Mouse (Mus musculus) layer of hippocampus, postnatal 36 days (tissue): Measurements from ENCODE around the gene Zfp433. TPM values are rescaled to one million over a fixed set of nuclear protein-coding genes. Genes with fewer than 3 reads are reported as not detected.
"Not testable (repeated sequence)": the region's sequence is repeated elsewhere in the genome, so short reads cannot be mapped to it uniquely, and the experiment has no call there.

Source experiments
- DNase-seq, 2 experiments: peaks; one replicate each; pipeline ENCODE4 v3.0.0; 2022
- total RNA-seq, 2 experiments: library from RNA; stranded (reverse); gene quantifications; 2 replicates each; pipeline ENCODE4 v1.2.3; 2021

The Zfp433 gene
- total RNA-seq: 1 to 10 TPM; 7.8 to 9.1 TPM

DNA sequence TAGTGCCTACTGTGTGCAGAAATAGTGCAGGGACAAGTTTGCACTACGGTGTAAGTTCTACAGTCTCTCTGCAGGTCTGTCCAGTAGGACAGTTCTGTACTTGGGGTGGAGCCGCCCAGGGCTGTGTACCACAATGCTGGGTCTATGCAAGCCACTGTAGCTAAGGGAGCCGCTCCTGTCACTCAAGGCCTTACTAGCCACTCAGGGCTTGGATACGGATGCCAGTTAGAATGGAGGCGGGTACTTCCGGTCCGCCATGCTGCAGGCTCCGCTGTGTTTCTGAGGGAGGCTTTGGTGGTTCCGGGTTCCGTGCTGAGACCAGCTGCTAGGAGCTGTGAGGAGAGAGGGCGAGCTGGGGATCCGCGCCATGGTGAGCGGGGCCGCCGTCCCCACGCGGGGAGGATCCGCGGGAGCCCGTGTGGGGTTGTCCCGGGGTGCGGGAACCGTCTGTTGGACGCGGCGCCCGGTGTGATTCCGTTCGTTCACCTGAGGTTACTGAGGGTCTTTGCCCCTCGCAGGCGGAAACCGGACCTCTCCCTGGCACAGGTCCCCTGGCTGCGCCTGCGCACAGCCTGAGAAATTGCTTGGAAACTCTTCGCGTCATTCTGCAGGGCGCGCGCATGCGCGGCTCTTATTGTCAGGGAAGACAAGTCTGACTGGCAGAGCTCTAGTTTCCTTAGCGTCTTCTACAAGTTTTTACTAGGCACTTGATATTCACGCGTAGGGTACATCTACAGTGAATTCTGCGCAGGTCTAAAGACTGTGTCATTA lies at the start of gene Zfp433:
Gene Zfp433 (plus strand): TSS at position 295 of the 771 bp plus-strand sequence.
- not testable (repeated sequence) for DNase-seq

GRCm38 (mm10) chr10:81655178-81655577 lies 49.4 kb upstream of the Zfp433 start:
- no peak for DNase-seq

- DNase-seq: no peak
Observed at GRCm38 (mm10) chr10:81656174-81656573, 48.5 kb upstream of the Zfp433 start.

GRCm38 (mm10) chr10:81687114-81687513 lies 17.5 kb upstream of the Zfp433 start:
- not testable (repeated sequence) for DNase-seq

- DNase-seq: not testable (repeated sequence)
Observed at GRCm38 (mm10) chr10:81770506-81771403, 66.1 kb downstream of the Zfp433 start, which contains the start of gene Gm3055. Gm3055 (minus strand) TSS chr10:81771161.

DNA sequence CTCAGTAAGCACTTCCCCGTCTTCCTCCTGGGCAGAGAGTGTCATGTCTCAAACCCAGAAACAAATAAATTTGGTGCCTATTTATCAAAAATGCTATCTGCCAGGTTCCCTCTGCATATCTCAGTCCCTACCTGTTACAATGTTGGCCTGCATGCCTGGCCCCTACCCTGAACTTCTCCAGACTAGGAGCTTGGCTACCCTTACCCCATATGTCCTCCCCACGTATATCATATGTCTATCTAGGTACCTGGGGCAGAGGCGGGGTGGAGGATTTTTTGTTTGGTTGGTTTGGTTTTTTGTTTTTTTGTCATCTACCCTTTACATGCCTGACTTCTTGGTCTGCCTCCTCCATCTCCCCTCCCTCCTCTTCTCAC lies 66.8 kb downstream of the Zfp433 start:
- not testable (repeated sequence) for DNase-seq

Other genes starting within 250 kb of the Zfp433 start
- 10 to 100 TPM; 55.3 to 55.8 TPM for gene Nfic, start 249.2 kb upstream of the Zfp433 start, total RNA-seq
- 100 to 1,000 TPM; 273 to 281 TPM for gene Celf5, start 222.1 kb upstream of the Zfp433 start, total RNA-seq
- gene Ncln, start 208.4 kb upstream of the Zfp433 start, total RNA-seq: 10 to 100 TPM; 77.1 to 90.0 TPM
- gene S1pr4, start 204.7 kb upstream of the Zfp433 start, total RNA-seq: under 1 TPM; 0.40 to 0.65 TPM
- gene Gna15, start 180.6 kb upstream of the Zfp433 start, total RNA-seq: 1 to 10 TPM; 3.0 to 3.4 TPM
- gene Gna11, start 159.6 kb upstream of the Zfp433 start, total RNA-seq: 100 to 1,000 TPM; 113 to 117 TPM
- gene Aes, start 145.3 kb upstream of the Zfp433 start, total RNA-seq: 100 to 1,000 TPM; 667 to 720 TPM
- 10 to 100 TPM; 33.2 to 33.9 TPM for gene Tle2, start 130.3 kb upstream of the Zfp433 start, total RNA-seq
- gene Tle6, start 103.8 kb upstream of the Zfp433 start, total RNA-seq: 1 to 10 TPM; 1.3 to 3.0 TPM
- 1 to 10 TPM; 3.6 to 3.9 TPM for gene BC025920, start 98.6 kb upstream of the Zfp433 start, total RNA-seq
- gene Sirt6, start 77.0 kb upstream of the Zfp433 start, total RNA-seq: 10 to 100 TPM; 26.2 to 27.9 TPM
- gene Ankrd24, start 76.3 kb upstream of the Zfp433 start, total RNA-seq: 10 to 100 TPM; 31.6 to 41.0 TPM
- gene Gm10778, start 55.8 kb upstream of the Zfp433 start, total RNA-seq: 1 to 10 TPM; 3.8 to 4.9 TPM
- gene Gm3055, start 66.3 kb downstream of the Zfp433 start, total RNA-seq: 10 to 100 TPM; 10.3 to 11.3 TPM
- gene Gm4767, start 107.4 kb downstream of the Zfp433 start, total RNA-seq: 1 to 10 TPM; 2.6 to 3.8 TPM
- gene Gm32687, start 159.1 kb downstream of the Zfp433 start, total RNA-seq: 1 to 10 TPM; 3.0 to 3.7 TPM
- gene Zfp781, start 225.7 kb downstream of the Zfp433 start, total RNA-seq: 1 to 10 TPM; 4.4 to 4.6 TPM